Comparison of ENCODE assay signal across 31 mouse cellular contexts in the genomic region with DNA sequence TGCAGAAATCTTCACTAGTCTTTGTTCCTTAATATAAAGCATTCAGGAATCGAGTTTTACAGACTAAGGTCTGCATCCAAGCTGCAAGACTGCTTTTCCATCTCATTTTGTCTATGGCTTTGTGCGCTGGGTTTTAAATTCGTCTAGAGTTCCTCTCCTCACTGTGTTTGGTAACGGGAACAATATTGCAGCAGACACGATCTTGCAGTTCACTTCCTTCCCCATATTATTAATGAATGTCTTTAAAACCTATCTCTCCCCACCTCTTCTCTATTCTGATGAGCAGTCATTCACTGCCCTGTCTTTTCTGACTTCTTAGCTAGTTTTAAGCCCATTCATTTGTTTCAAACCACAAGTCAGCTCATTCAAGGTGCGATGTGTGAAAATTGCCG. TPM values are rescaled to one million over a fixed set of nuclear protein-coding genes. Genes with fewer than 3 reads are reported as not detected.
DNase-seq lines count a peak whose midpoint lies in the region; ATAC-seq and TF ChIP-seq lines count a peak whose summit lies in the region.
"Had no signal": no experiment of that assay in that cellular context is flagged by ENCODE, and none has a peak within 500 bp of the region (broad histone marks: within the 10 kb centered on the region; RNA-seq: fewer than 3 reads in every experiment).

No protein-coding gene starts in this region.

- TF ChIP-seq POLR2A in liver, adult 2 months (IDR thresholded peaks at IDR 0.05; ENCODE audit: extremely low read depth, insufficient read depth, low read length) = no peak

- H3K4me2 ChIP-seq in liver, embryonic 12.5 days = no peak overlapping the region
- H3K4me2 ChIP-seq: heart, embryonic 13.5 days; limb, embryonic 13.5 days; liver, embryonic 13.5 days; neural tube, embryonic 15.5 days had no signal

- no peaks in the 10 kb centered on the region for H3K36me3 ChIP-seq in liver, adult 2 months (ENCODE audit: control insufficient read depth, insufficient read depth, low read length)
- H3K36me3 ChIP-seq in liver, embryonic 12.5 days = no peaks in the 10 kb centered on the region
- H3K36me3 ChIP-seq in macrophage (ENCODE audit: inconsistent target) = no peaks in the 10 kb centered on the region
- H3K36me3 ChIP-seq in splenic B cell, adult 2 months (ENCODE audit: control insufficient read depth, insufficient read depth, low read length, poor library complexity, severe bottlenecking) = no peaks in the 10 kb centered on the region
- no peaks in the 10 kb centered on the region for H3K36me3 ChIP-seq in limb, embryonic 10.5 days
- H3K36me3 ChIP-seq: heart, embryonic 13.5 days; hindbrain, embryonic 10.5 days; limb, embryonic 13.5 days; liver, embryonic 13.5 days; neural tube, embryonic 15.5 days had no signal

- no peaks in the 10 kb centered on the region for H3K9me3 ChIP-seq in liver, embryonic 12.5 days (replicated peaks)
- no peaks in the 10 kb centered on the region for H3K9me3 ChIP-seq in limb, embryonic 10.5 days (replicated peaks)
- H3K9me3 ChIP-seq: heart, embryonic 13.5 days; hindbrain, embryonic 10.5 days; limb, embryonic 13.5 days; liver, embryonic 13.5 days; neural tube, embryonic 15.5 days had no signal

- H3K27ac ChIP-seq in liver, adult 2 months (replicated peaks; ENCODE audit: insufficient read depth, low read depth, low read length) = no peak overlapping the region
- no peak overlapping the region for H3K27ac ChIP-seq in liver, embryonic 12.5 days
- H3K27ac ChIP-seq in macrophage = peak overlapping the region; percentile 33
- no peak overlapping the region for H3K27ac ChIP-seq in limb, embryonic 10.5 days
- H3K27ac ChIP-seq: gastrocnemius, adult 2 months; heart, embryonic 13.5 days; hindbrain, embryonic 10.5 days; left cerebral cortex, adult 2 months; limb, embryonic 13.5 days; liver, embryonic 13.5 days; neural tube, embryonic 15.5 days had no signal

- no peak overlapping the region for H3K9ac ChIP-seq in liver, adult 2 months (ENCODE audit: low read depth, low read length)
- no peak overlapping the region for H3K9ac ChIP-seq in liver, embryonic 12.5 days
- H3K9ac ChIP-seq: heart, embryonic 13.5 days; limb, embryonic 13.5 days; liver, embryonic 13.5 days; neural tube, embryonic 15.5 days had no signal

- 78% methylated on average over 7 of the region's 7 CpGs for WGBS in liver, adult 2 months
- 36% methylated on average over 7 of the region's 7 CpGs for WGBS in liver, embryonic 12.5 days (ENCODE audit: insufficient replicate concordance)
- WGBS in macrophage (ENCODE audit: missing documents) = 3% methylated on average over 7 of the region's 7 CpGs
- WGBS in limb, embryonic 10.5 days = 82% methylated on average over 7 of the region's 7 CpGs

- ATAC-seq in liver, embryonic 12.5 days = no peak
- ATAC-seq: activated CD4-positive, CD25-positive, alpha-beta regulatory T cell, adult 4 months; forebrain, embryonic 14.5 days; hindbrain, embryonic 16.5 days had no signal

- no peaks in the 10 kb centered on the region for H3K79me2 ChIP-seq in liver, adult 2 months (ENCODE audit: control insufficient read depth, insufficient read depth, low read length)
- no peaks in the 10 kb centered on the region for H3K79me2 ChIP-seq in macrophage (ENCODE audit: inconsistent target)

- DNase-seq in liver, adult 2 months (ENCODE audit: extremely low read depth, low read depth, low spot score) = peak; percentile 18
- peak; percentile 80 for DNase-seq in MEL-GATA-1-ER (ENCODE audit: extremely low read depth, low read depth)
- peak; percentile 29 for DNase-seq in splenic B cell, adult 2 months (ENCODE audit: low read depth, low spot score)
- no peak for DNase-seq in thymus, postnatal 25 days
- no peak for DNase-seq in frontal cortex, postnatal 14 days (ENCODE audit: low spot score in 2 of 2)
- DNase-seq in limb, embryonic 10.5 days (ENCODE audit: low spot score) = no peak
- DNase-seq: adrenal gland, adult 2 months; adrenal gland, postnatal 36 days; cerebellum, adult 2 months; cerebellum, postnatal 14 days; gastrocnemius, adult 2 months; heart, postnatal 10 days; kidney, adult 2 months; kidney, postnatal 14 days; liver, embryonic 13.5 days; lung, adult 2 months; lung, postnatal 14 days; midbrain, embryonic 14.5 days; right cerebral cortex, postnatal 25 days; thymus, adult 18-20 months; thymus, postnatal 36 days had no signal

- no peak for TF ChIP-seq CTCF in liver, adult 2 months (IDR thresholded peaks at IDR 0.05; ENCODE audit: low read depth, low read length)

- H3K4me3 ChIP-seq in liver, adult 2 months (ENCODE audit: insufficient read depth, low read depth, low read length) = no peak overlapping the region
- H3K4me3 ChIP-seq in liver, embryonic 12.5 days = no peak overlapping the region
- no peak overlapping the region for H3K4me3 ChIP-seq in macrophage (ENCODE audit: inconsistent target)
- H3K4me3 ChIP-seq in limb, embryonic 10.5 days = no peak overlapping the region
- H3K4me3 ChIP-seq: gastrocnemius, adult 2 months; heart, embryonic 13.5 days; hindbrain, embryonic 10.5 days; left cerebral cortex, adult 2 months; limb, embryonic 13.5 days; liver, embryonic 13.5 days; neural tube, embryonic 15.5 days had no signal

- H3K27me3 ChIP-seq in liver, adult 2 months (ENCODE audit: control insufficient read depth, insufficient read depth, low read length) = no peaks in the 10 kb centered on the region
- peaks cover 29% of the 10 kb centered on the region for H3K27me3 ChIP-seq in liver, embryonic 12.5 days (replicated peaks)
- H3K27me3 ChIP-seq in splenic B cell, adult 2 months (ENCODE audit: control insufficient read depth, insufficient read depth, low read length, poor library complexity, severe bottlenecking) = no peaks in the 10 kb centered on the region; the same call in 1 of the 2 replicates
- peaks cover 3% of the 10 kb centered on the region; the same call in 1 of the 2 replicates for H3K27me3 ChIP-seq in limb, embryonic 10.5 days (ENCODE audit: low read depth, poor library complexity, severe bottlenecking)
- H3K27me3 ChIP-seq: limb, embryonic 13.5 days had no signal

- H3K4me1 ChIP-seq in liver, adult 2 months (ENCODE audit: control insufficient read depth, insufficient read depth, low read length) = no peaks in the 10 kb centered on the region
- H3K4me1 ChIP-seq in liver, embryonic 12.5 days = peaks cover 34% of the 10 kb centered on the region
- peaks cover 29% of the 10 kb centered on the region for H3K4me1 ChIP-seq in limb, embryonic 10.5 days

RNA-seq across cellular contexts. Expression of a gene that starts 5.7 kb away (rescaled TPM):
- 1.6 and 1.7 TPM in 2 replicates for total RNA-seq in liver, adult 2 months (2014; rRNA removed)
- polyA plus RNA-seq in liver, adult 2 months (2012; rRNA removed) = 0.22 and 0.38 TPM in 2 replicates
- polyA plus RNA-seq in liver, embryonic 12.5 days (2016; fragmentation: Nextera tagmentation; extraction: Ambion mirVana) = 4.3 and 4.9 TPM in 2 replicates
- total RNA-seq in macrophage (2018; cell fraction: chromatin; rRNA removed) = 100 to 1,000 TPM in 3 of 26 experiments, 10 to 100 TPM in 23; 15.3 to 261 (median 28.7) TPM
- total RNA-seq in macrophage (2018; cell fraction: cytosol; rRNA removed) = 10 to 100 TPM in 4 of 26 experiments, 1 to 10 TPM in 22; 4.4 to 32.6 (median 5.8) TPM
- total RNA-seq in macrophage (2018; cell fraction: nucleus; rRNA removed) = 100 to 1,000 TPM in 2 of 26 experiments, 10 to 100 TPM in 23, 1 to 10 TPM in 1; 9.8 to 158 (median 18.3) TPM
- 2.4 to 6.2 TPM (median 3.1 TPM) in 3 replicates for polyA plus RNA-seq in macrophage (2018)
- polyA plus RNA-seq in limb, embryonic 10.5 days (2016; fragmentation: Nextera tagmentation; extraction: Ambion mirVana) = 14.1 and 18.5 TPM in 2 replicates

Comparison
In these comparisons a context has a peak if more than half of its experiments do, and no peak if none do; other contexts are left out.
1. DNase-seq: peak in liver, adult 2 months (single experiment), MEL-GATA-1-ER (single experiment) and splenic B cell, adult 2 months (single experiment); none in thymus, postnatal 25 days (single experiment), frontal cortex, postnatal 14 days (0 of 2) and limb, embryonic 10.5 days (single experiment).